8 mouse cellular contexts compared by ENCODE assay signal in genomic region chr1:194962181-194962580, GRCm38 (mm10). TPM values are rescaled to one million over a fixed set of nuclear protein-coding genes. Genes with fewer than 3 reads are reported as not detected.
A peak's percentile ranks its signal among the peaks of the same experiment; 100 is the strongest.
DNase-seq lines count a peak whose midpoint lies in the region; ATAC-seq and TF ChIP-seq lines count a peak whose summit lies in the region.

No protein-coding gene starts in this region.

- no peak overlapping the region for H3K4me3 ChIP-seq in lung, postnatal 0 days (ENCODE audit: low read depth, low read length)

- 0 out of 2 replicates have a peak, but pooled peaks have one; percentile 45 for ATAC-seq in erythroblast, adult 5-6 weeks (replicated peaks; ENCODE audit: low FRiP score, poor library complexity, severe bottlenecking)
- peak; percentile 81 to 85 for ATAC-seq in hematopoietic stem cell, adult 5-6 weeks (replicated peaks in 1 of 2; ENCODE audit: insufficient read depth in 1 of 2, low FRiP score in 2 of 2, low TSS enrichment in 1 of 2, low read depth in 1 of 2, poor library complexity in 2 of 2, severe bottlenecking in 2 of 2)
- ATAC-seq in lung, postnatal 0 days: peak; percentile 82

- peak; percentile 92 for TF ChIP-seq CTCF in lung, postnatal 0 days (IDR thresholded peaks at IDR 0.05)

- H3K36me3 ChIP-seq in lung, postnatal 0 days (ENCODE audit: insufficient read depth, low read length): no peaks in the 10 kb centered on the region

- no peak overlapping the region for H3K9ac ChIP-seq in lung, postnatal 0 days (replicated peaks; ENCODE audit: low read depth)

- WGBS in lung, postnatal 0 days: 25% methylated on average over 5 of the region's 5 CpGs

- DNase-seq in ES-CJ7 (ENCODE audit: low read depth, low spot score): peak; percentile 51
- DNase-seq in adrenal gland, postnatal 25 days: peak; percentile 73
- peak; percentile 65 to 82 for DNase-seq in layer of hippocampus, adult 8-10 months (ENCODE audit: low spot score in 2 of 2)
- peak; percentile 83 for DNase-seq in lung, postnatal 0 days (ENCODE audit: low spot score)
- peak; percentile 80 for DNase-seq in retina, embryonic 14.5 days (ENCODE audit: low spot score)
- DNase-seq in yolk sac, embryonic 10.5 days (ENCODE audit: low spot score): no peak

- H3K27ac ChIP-seq in lung, postnatal 0 days (ENCODE audit: low read length): peak overlapping the region; percentile 28; the same call in 1 of the 2 replicates

- no peak for TF ChIP-seq EP300 in lung, postnatal 0 days (IDR thresholded peaks at IDR 0.05)

- H3K27me3 ChIP-seq in lung, postnatal 0 days (replicated peaks; ENCODE audit: insufficient read depth, low read length): no peaks in the 10 kb centered on the region

- no peak overlapping the region for H3K4me2 ChIP-seq in lung, postnatal 0 days (replicated peaks; ENCODE audit: low read depth, low read length)

- H3K4me1 ChIP-seq in lung, postnatal 0 days (ENCODE audit: insufficient read depth, low read depth, low read length): no peaks in the 10 kb centered on the region

- no peaks in the 10 kb centered on the region for H3K9me3 ChIP-seq in lung, postnatal 0 days (ENCODE audit: low read length)

RNA-seq across cellular contexts. Expression of gene Cd34, which starts 23.6 kb away (rescaled TPM):
- 43.8 and 51.0 TPM in 2 replicates for total RNA-seq in adrenal gland, postnatal 25 days (2021)
- total RNA-seq in erythroblast, adult 5-6 weeks (2015; ENCODE audit: low replicate concordance): 14.0 and 14.8 TPM in 2 replicates
- total RNA-seq in erythroblast, adult 5-6 weeks (2017; ENCODE audit: low replicate concordance): 5.2 and 8.3 TPM in 2 replicates
- 809 and 896 TPM in 2 replicates for total RNA-seq in hematopoietic stem cell, adult 5-6 weeks (2017)
- total RNA-seq in layer of hippocampus, adult 8-10 months (2022): 10 to 100 TPM; 32.2 to 56.7 (median 45.5) TPM
- 189 and 199 TPM in 2 replicates for polyA plus RNA-seq in lung, postnatal 0 days (2015; fragmentation: Nextera tagmentation; extraction: Ambion mirVana)

Comparison
In these comparisons a context has a peak if more than half of its experiments do, and no peak if none do; other contexts are left out.
1. RNA of gene Cd34, which starts 23.6 kb away (total RNA-seq): 809 to 896 TPM in hematopoietic stem cell, adult 5-6 weeks; 32.2 to 56.7 TPM in layer of hippocampus, adult 8-10 months, 43.8 to 51.0 TPM in adrenal gland, postnatal 25 days and 5.2 to 14.8 TPM in erythroblast, adult 5-6 weeks; every median in the first group is over 10 times any median in the second.
2. Peak in every context shown above with its lines, with median percentiles within 50 percentile points of each other: ATAC-seq.